Mouse (Mus musculus) neural tube, embryonic 14.5 days (tissue): ENCODE results near the gene Edn1. TPM values are rescaled to one million over a fixed set of nuclear protein-coding genes. Genes with fewer than 3 reads are reported as not detected.

Experiments used
- ATAC-seq: fragments of 200-750 bp; cut with Nextera tagmentation; 2 replicates; pipeline ENCODE4 v1.8.0; 2017; ENCODE audit warnings: low read depth, mild to moderate bottlenecking, moderate TSS enrichment, moderate library complexity
- H3K27ac ChIP-seq: fragments of 300-500 bp; sonication (generic); 2 replicates; pipeline ENCODE4 v1.5.1; 2014; ENCODE audit warnings: low read depth, mild to moderate bottlenecking, control low read depth, low read length, moderate library complexity, mixed read lengths
- H3K27me3 ChIP-seq: fragments of 300-500 bp; sonication (generic); 2 replicates; pipeline ENCODE4 v1.6.1; 2014; ENCODE audit warnings: low read length; ENCODE audit not compliant: control insufficient read depth, insufficient read depth
- H3K36me3 ChIP-seq: fragments of 300-500 bp; sonication (generic); 2 replicates; pipeline ENCODE4 v1.6.1; 2014; ENCODE audit warnings: low read length, mixed read lengths; ENCODE audit not compliant: control insufficient read depth, insufficient read depth
- H3K4me1 ChIP-seq: fragments of 300-500 bp; sonication (generic); 2 replicates; pipeline ENCODE4 v1.6.1; 2014; ENCODE audit warnings: low read length; ENCODE audit not compliant: control insufficient read depth, insufficient read depth
- H3K4me2 ChIP-seq: fragments of 300-500 bp; sonication (generic); 2 replicates; pipeline ENCODE4 v1.6.1; 2014; ENCODE audit warnings: mild to moderate bottlenecking, low read depth, low read length, control low read depth
- H3K4me3 ChIP-seq: fragments of 300-500 bp; sonication (generic); 2 replicates; pipeline ENCODE4 v1.5.1; 2014; ENCODE audit warnings: low read depth, low read length, control low read depth, mixed read lengths
- H3K9ac ChIP-seq: fragments of 300-500 bp; sonication (generic); replicated peaks from 2 replicates; pipeline ENCODE4 v1.6.1; 2014; ENCODE audit warnings: low read depth, mild to moderate bottlenecking, control low read depth, low read length, mixed read lengths
- H3K9me3 ChIP-seq: fragments of 300-500 bp; sonication (generic); 2 replicates; pipeline ENCODE4 v1.6.1; 2016; ENCODE audit warnings: low read length; ENCODE audit not compliant: control insufficient read depth
- WGBS: fragments of 180-500 bp; shearing (Covaris S2); extraction: QIAGEN DNeasy Blood & Tissue Kit; methylation state at CpG from one replicate; pipeline ENCODE4 v1.1.7; 2014; 5-methylcytosine and 5-hydroxymethylcytosine counted together
- polyA plus RNA-seq: library from polyadenylated mRNA; unstranded; fragments of >200 nt; fragmentation: Nextera tagmentation; extraction: Ambion mirVana; gene quantifications from 2 replicates; pipeline ENCODE4 v1.2.1, GENCODE M21; 2014

The Edn1 gene
- polyA plus RNA-seq, 1 experiment from 2014 or later, result 2.5 TPM

DNA sequence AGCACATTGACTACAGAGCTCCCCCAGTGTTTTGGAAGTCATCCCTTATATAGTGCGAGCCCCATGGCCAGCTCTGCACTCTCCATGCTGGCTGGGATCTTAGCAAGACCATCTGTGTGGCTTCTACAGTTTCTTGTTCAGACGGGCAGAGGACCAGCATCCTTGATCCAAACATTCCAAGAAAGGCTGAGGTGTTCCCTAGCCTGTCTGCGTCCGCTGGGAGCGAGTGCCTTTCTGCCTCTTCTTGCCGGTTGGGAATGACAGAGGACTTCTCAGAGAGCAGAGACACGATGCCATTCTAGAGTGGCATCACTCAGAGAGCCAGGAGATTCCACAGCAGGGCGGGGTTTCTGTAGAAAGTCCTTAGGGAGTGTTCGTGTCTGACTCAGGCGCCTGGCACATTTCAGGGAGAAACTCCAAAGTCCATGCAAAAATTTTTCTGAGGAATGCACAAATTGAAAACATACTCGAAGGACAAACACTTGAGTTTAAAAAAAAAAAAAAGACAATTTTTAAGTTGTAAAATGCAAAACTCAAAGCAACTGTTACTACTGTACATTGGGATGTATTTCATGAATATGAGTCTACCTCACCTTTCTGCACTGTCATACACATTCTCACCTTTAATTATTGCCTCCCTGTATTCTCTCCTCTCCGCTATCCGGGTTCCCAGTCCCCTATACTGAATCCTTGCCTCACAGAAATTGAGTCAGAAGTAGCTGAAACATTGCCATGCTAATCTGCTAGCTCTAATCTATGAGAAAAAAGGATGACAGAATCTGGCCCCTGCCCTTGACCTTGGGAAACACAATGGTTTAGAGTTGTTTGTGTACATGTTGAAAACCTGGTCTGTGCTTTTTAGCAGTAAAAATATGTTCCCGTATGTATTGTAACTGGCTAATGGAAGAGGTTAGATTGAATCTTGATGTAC is 5.9 kb downstream of the Edn1 start:
- no peak overlapping the region for H3K4me2 ChIP-seq
- ATAC-seq, result no peak
- H3K9ac ChIP-seq, result no peak overlapping the region
- H3K4me3 ChIP-seq, result no peak overlapping the region
- H3K9me3 ChIP-seq, result no peaks in the 10 kb centered on the region
- H3K36me3 ChIP-seq, result no peaks in the 10 kb centered on the region
- WGBS, result 79% methylated on average over 14 of the region's 14 CpGs
- no peak overlapping the region for H3K27ac ChIP-seq
- 0 out of 2 replicates have a peak, but pooled peaks cover 2% of the 10 kb centered on the region for H3K4me1 ChIP-seq
- peaks cover 3% of the 10 kb centered on the region; the same call in 1 of the 2 replicates for H3K27me3 ChIP-seq

DNA sequence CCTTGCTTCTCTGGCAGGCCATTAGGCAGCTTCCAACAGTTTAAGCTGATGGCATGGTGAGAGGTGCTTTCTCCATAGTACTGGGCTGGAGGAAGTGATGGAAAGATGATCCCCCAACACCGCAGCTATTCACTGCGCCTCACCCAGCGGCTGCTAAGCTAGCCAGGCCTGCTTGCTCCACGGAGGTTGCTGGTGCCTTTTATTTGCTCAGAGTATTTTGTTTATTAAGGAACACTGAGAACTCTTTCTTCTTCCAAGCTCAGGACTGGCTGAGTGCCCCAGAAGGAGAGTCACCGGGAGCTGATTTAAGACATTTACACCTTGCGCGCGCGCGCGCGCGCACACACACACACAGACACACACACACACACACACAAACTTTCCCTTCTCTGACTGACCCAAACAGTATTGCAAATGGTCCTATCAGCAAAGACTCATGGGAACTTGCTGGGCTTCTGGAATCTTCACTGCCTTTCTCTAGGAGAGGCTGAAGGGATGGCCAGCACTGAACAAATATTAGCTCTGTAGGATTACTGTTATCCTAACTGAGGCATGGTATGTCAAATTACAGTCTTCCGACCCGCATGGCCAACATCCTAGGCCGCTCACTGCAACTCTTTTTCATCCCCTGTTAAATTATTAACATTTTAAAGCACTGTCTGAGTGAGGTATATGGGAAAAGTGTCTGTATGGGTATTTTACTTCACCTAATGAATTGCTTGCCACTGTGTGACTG is 7.3 kb downstream of the Edn1 start:
- Histone ChIP-seq H3K36me3 (no peaks in the 10 kb centered on the region), H3K4me1 (no peaks in the 10 kb centered on the region), H3K27ac (no peak overlapping the region), H3K9ac (no peak overlapping the region), H3K4me2 (no peak overlapping the region), H3K27me3 (peaks cover under 1% of the 10 kb centered on the region; the same call in 1 of the 2 replicates), H3K4me3 (no peak overlapping the region), H3K9me3 (no peaks in the 10 kb centered on the region)
- ATAC-seq, result no peak
- 76% methylated on average over 16 of the region's 16 CpGs for WGBS

DNA sequence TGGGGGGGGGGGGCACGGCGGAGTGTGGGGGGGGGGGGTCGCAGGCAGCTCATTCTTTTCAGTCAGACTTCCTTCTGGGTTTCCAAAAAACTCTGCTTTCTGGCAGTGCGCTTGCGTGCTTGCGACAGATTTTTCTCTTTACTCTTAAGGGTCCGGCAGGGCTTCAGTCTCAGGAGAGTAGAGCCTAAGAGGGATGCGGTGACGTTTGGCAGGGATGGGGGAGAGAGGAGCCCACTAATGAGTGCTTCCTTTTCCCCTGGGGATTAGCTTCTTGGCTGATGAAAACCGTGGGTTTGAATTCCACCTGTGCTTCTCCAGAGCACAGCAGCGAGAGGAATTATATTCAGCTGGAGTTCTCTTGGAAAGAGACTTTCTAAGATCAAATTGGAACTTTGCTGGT is 8.5 kb downstream of the Edn1 start:
- ATAC-seq, result no peak
- Histone ChIP-seq H3K9me3 (no peaks in the 10 kb centered on the region), H3K27me3 (no peaks in the 10 kb centered on the region), H3K4me2 (no peak overlapping the region), H3K4me1 (no peaks in the 10 kb centered on the region), H3K9ac (no peak overlapping the region), H3K4me3 (no peak overlapping the region), H3K27ac (no peak overlapping the region), H3K36me3 (no peaks in the 10 kb centered on the region)
- 44% methylated on average over 11 of the region's 11 CpGs for WGBS

DNA sequence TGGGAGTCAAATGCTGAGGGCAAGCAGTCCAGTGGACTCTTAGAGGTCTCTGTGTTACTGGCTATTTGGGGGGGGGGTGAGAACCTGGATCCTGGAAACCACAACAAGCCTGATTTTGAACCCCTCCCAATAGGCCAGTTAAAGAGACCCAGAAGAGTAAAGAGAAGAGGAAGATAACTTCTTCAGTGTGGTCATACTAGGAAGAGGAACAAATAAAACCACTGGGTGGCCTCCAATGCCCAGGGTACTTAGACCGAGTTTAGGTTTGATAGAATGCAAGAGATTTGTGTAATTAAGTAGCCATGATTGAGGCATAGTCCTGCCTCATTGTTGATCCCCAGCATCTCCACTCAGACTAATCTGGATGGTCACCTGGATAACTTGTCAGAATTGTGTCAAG is 14.4 kb downstream of the Edn1 start:
- WGBS, result 80% methylated on average over 1 of the region's 1 CpGs
- ATAC-seq, result no peak
- Histone ChIP-seq H3K4me1 (no peaks in the 10 kb centered on the region), H3K4me2 (no peak overlapping the region), H3K27me3 (no peaks in the 10 kb centered on the region), H3K9me3 (no peaks in the 10 kb centered on the region), H3K9ac (no peak overlapping the region), H3K36me3 (no peaks in the 10 kb centered on the region), H3K27ac (no peak overlapping the region), H3K4me3 (no peak overlapping the region)

DNA sequence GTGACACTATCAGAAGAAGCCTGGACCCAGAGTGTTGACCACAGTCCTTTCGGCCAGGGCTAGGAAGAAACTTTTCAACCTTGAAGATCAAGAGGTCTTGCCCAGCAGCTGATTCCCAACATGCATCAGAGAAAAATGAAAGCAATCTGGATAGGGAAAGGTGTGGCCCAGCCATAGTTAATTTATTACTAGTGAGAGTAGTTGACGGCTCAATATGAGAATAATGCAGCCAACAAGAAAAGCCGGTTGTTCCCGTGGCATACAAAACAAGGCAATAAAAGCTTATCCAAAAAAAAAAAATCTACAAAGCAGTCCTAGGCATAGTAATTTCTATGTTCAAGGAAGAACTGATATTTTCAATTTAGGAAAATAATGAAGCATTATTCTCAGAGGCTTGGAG is 16.5 kb downstream of the Edn1 start:
- 92% methylated on average over 4 of the region's 4 CpGs for WGBS
- H3K4me2 ChIP-seq, result no peak overlapping the region

DNA sequence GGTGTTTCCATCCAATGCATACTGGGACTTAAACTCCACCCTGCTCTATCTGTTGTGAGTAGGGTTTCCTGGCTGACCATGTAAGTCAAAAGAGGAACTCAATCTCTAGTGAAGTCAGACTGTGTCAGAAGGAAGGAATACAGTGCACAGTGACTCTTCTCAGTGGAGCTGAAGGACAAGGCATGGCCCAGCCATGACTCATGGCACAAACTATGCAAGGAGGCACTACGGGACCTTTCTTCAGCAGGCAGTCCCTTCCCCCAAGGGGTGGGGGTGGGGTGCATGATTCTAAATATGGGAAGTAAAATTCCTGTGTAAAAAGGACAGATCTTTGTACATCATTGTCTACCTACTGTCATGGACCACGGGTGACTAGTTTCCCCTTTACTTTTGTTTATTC is 27.3 kb downstream of the Edn1 start:
- WGBS, result 88% methylated on average over 2 of the region's 2 CpGs
- Histone ChIP-seq H3K9ac (no peak overlapping the region), H3K4me2 (no peak overlapping the region), H3K27me3 (no peaks in the 10 kb centered on the region), H3K9me3 (no peaks in the 10 kb centered on the region), H3K4me1 (no peaks in the 10 kb centered on the region), H3K4me3 (no peak overlapping the region), H3K36me3 (no peaks in the 10 kb centered on the region), H3K27ac (no peak overlapping the region)
- ATAC-seq, result no peak

More for the DNA sequence above, 16.5 kb downstream of the Edn1 start:
- H3K9ac ChIP-seq, result no peak overlapping the region
- H3K27me3 ChIP-seq, result no peaks in the 10 kb centered on the region
- no peaks in the 10 kb centered on the region for H3K4me1 ChIP-seq
- H3K36me3 ChIP-seq, result no peaks in the 10 kb centered on the region
- no peak overlapping the region for H3K4me3 ChIP-seq
- no peaks in the 10 kb centered on the region for H3K9me3 ChIP-seq
- ATAC-seq, result no peak
- H3K27ac ChIP-seq, result no peak overlapping the region

DNA sequence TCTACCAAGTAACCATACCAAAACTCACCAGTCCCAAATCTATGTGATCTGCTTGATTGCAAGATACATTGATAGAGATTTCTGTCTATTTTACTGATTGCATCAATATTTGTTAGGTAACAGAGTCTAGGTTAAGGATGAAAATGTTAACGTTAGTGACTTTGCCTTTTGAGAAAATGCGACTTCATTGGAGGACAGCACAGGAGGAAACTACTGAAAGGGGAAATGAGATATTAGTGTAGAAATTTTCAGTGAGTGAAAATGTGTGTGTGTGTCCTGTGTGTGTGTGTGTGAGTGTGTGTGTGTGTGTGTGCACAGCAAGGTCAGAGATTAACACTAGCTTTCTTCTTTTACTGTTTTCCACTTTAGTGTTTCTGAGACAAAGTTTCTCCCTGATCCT is 29.8 kb downstream of the Edn1 start:
- Histone ChIP-seq H3K27me3 (no peaks in the 10 kb centered on the region), H3K9ac (no peak overlapping the region), H3K4me2 (no peak overlapping the region), H3K36me3 (no peaks in the 10 kb centered on the region), H3K9me3 (no peaks in the 10 kb centered on the region), H3K27ac (no peak overlapping the region), H3K4me1 (no peaks in the 10 kb centered on the region), H3K4me3 (no peak overlapping the region)
- 92% methylated on average over 2 of the region's 2 CpGs for WGBS
- ATAC-seq, result no peak

DNA sequence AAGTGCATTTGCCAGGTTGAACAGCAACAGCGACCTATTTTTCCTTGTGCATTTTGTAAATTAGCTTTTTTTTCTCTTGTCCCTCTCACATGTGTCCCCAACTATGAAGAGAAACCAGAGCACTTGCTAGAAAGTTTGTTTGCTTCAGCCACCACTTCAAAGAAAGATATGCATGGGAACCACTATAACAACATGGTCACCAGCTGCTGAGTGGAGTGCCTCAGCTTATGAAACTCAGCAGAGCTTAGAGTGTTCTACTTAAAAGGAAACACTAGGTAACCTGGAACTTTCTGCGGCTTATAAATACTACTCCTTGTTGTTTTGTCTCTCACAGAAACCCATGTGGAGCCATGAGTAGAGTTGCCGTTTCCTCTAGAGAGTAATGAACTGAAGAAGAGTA is 33.7 kb downstream of the Edn1 start:
- no peaks in the 10 kb centered on the region for H3K4me1 ChIP-seq
- no peak overlapping the region for H3K4me2 ChIP-seq
- ATAC-seq, result no peak
- no peaks in the 10 kb centered on the region for H3K27me3 ChIP-seq
- WGBS, result 89% methylated on average over 3 of the region's 3 CpGs
- H3K36me3 ChIP-seq, result no peaks in the 10 kb centered on the region
- no peaks in the 10 kb centered on the region for H3K9me3 ChIP-seq
- no peak overlapping the region for H3K27ac ChIP-seq
- H3K9ac ChIP-seq, result no peak overlapping the region
- H3K4me3 ChIP-seq, result no peak overlapping the region

DNA sequence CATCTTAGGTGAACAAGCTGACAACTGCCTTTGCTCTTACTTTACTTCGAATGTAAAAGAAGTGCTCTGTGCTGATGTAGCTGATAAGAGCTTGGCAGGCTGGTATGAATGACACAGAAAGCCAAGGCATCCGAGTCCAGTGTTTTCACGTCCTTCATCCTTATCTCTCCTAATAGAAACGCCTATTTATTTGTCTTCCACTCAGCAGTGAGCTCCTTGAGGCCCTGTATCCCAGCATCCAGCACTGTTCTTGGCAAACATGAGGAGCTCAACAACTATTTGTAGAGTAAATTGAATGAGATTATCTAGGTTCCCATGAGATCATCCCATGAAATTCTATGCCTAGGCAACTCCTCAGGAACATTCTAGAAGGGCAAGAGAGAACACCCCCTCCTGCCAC is 35.1 kb downstream of the Edn1 start:
- 83% methylated on average over 4 of the region's 4 CpGs for WGBS
- no peaks in the 10 kb centered on the region for H3K9me3 ChIP-seq
- no peak overlapping the region for H3K27ac ChIP-seq
- no peak overlapping the region for H3K4me2 ChIP-seq
- no peaks in the 10 kb centered on the region for H3K4me1 ChIP-seq
- H3K36me3 ChIP-seq, result no peaks in the 10 kb centered on the region
- no peak for ATAC-seq
- H3K27me3 ChIP-seq, result no peaks in the 10 kb centered on the region
- H3K4me3 ChIP-seq, result no peak overlapping the region
- no peak overlapping the region for H3K9ac ChIP-seq
